Mouse (Mus musculus) heart, embryonic 13.5 days (tissue): ENCODE measurements around the gene Inka1. TPM values are rescaled to one million over a fixed set of nuclear protein-coding genes. Genes with fewer than 3 reads are reported as not detected.

ENCODE experiments used
- polyA plus RNA-seq: library from polyadenylated mRNA; unstranded; fragments of >200 nt; fragmentation: Nextera tagmentation; extraction: Ambion mirVana; gene quantifications from 2 replicates; pipeline ENCODE4 v1.2.1, GENCODE M21; 2015

Gene Inka1
- polyA plus RNA-seq, 1 experiment from 2014 or later, result 50.6 TPM

Other genes with a start within 250 kb of the Inka1 start
- gene Rbm5, start 214.9 kb downstream of the Inka1 start, polyA plus RNA-seq, result 121 and 125 TPM in 2 replicates
- 46.5 and 48.4 TPM in 2 replicates for gene Rbm6, start 112.6 kb downstream of the Inka1 start, polyA plus RNA-seq
- gene Mon1a, start 97.7 kb downstream of the Inka1 start, polyA plus RNA-seq, result 8.1 and 9.1 TPM in 2 replicates
- gene Mst1r, start 79.0 kb downstream of the Inka1 start, polyA plus RNA-seq, result 2.7 and 4.1 TPM in 2 replicates
- not detected in 2 replicates for gene Actl11, start 57.4 kb downstream of the Inka1 start, polyA plus RNA-seq
- 0.63 and 1.0 TPM in 2 replicates for gene Camkv, start 50.2 kb downstream of the Inka1 start, polyA plus RNA-seq
- 11.9 and 12.4 TPM in 2 replicates for gene Traip, start 35.7 kb downstream of the Inka1 start, polyA plus RNA-seq
- 31.7 and 35.0 TPM in 2 replicates for gene Uba7, start 10.4 kb downstream of the Inka1 start, polyA plus RNA-seq
- gene Gm20661, start 2.8 kb downstream of the Inka1 start, polyA plus RNA-seq, result 3.8 and 4.6 TPM in 2 replicates
- 7.6 and 7.7 TPM in 2 replicates for gene Cdhr4, start 6.6 kb upstream of the Inka1 start, polyA plus RNA-seq
- gene Gm20662, start 10.5 kb upstream of the Inka1 start, polyA plus RNA-seq, result 0.71 TPM in 1 of 2 replicates, not detected in the other
- 37.0 and 40.7 TPM in 2 replicates for gene Ip6k1, start 16.6 kb upstream of the Inka1 start, polyA plus RNA-seq
- 21.4 and 23.3 TPM in 2 replicates for gene Gmppb, start 63.4 kb upstream of the Inka1 start, polyA plus RNA-seq
- 1.9 and 2.3 TPM in 2 replicates for gene Amigo3, start 67.3 kb upstream of the Inka1 start, polyA plus RNA-seq
- gene Mst1, start 94.6 kb upstream of the Inka1 start, polyA plus RNA-seq, result 0.20 and 0.59 TPM in 2 replicates
- gene Rnf123, start 97.5 kb upstream of the Inka1 start, polyA plus RNA-seq, result 29.4 and 30.9 TPM in 2 replicates
- 51.3 and 62.5 TPM in 2 replicates for gene Apeh, start 108.7 kb upstream of the Inka1 start, polyA plus RNA-seq
- gene Bsn, start 204.5 kb upstream of the Inka1 start, polyA plus RNA-seq, result 0.32 and 0.36 TPM in 2 replicates